Mouse (Mus musculus): ENCODE data around the gene Cygb. TPM values are rescaled to one million over a fixed set of nuclear protein-coding genes. Genes with fewer than 3 reads are reported as not detected.

Cygb gene
- total RNA-seq (2017), result 0.49 and 0.58 TPM in 2 replicates

DNA sequence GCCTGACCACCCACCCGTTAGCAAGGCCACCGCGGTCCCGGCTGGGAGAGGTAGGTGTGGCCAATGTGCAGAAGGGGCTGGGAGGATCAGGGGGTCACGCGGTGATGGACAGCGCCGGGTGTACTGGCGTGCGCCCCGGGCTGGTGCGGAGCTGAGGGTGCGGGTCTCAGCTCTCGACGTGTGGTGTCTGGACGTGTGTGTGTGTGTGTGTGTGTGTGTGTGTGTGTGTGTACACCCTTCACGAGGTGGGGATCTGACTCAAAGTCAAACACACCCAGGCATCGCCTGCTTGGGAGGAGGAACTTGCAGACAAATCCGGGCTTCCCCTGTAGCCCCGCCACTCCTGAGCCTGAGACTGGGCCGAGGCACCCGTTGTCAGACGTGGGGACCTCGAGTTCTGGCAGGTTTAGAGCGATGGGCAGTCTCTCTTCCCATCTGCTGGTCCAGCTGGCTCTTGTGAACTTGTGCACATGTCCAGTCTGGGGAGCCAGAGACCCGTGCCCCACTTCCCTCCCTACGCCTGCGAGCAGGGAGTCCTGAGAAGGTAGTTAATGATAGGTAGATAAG is at the start of gene Cygb:
Gene Cygb, minus strand, starts transcription at position 59 of the 567 bp plus-strand sequence.
- no peak for ATAC-seq (ENCODE audit: extremely low read depth, insufficient number of reproducible peaks, low FRiP score, poor library complexity, severe bottlenecking)

DNA sequence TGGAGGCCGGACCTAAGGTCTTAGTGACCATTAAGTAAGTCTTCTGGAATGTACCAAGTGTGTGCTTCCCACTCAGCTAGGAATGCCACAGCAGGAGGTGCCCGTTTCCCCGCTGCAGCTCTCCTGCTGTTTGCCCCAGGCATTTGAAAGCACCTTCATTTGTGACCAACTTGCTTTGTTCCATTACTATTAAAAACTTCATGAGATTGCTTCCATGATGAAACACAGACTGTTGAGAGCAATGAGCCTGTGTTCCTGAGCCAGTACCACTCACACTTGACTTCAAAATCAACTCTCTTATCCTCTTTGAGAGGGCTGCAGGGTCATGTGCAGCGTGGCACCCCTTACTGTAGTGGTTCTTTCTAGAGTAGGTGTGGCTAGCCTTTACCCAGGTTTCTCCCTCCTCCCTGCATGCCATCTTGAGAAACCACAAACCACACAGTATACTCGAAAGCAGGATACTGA is 47.3 kb upstream of the Cygb start:
- ATAC-seq (ENCODE audit: extremely low read depth, insufficient number of reproducible peaks, low FRiP score, poor library complexity, severe bottlenecking), result no peak

DNA sequence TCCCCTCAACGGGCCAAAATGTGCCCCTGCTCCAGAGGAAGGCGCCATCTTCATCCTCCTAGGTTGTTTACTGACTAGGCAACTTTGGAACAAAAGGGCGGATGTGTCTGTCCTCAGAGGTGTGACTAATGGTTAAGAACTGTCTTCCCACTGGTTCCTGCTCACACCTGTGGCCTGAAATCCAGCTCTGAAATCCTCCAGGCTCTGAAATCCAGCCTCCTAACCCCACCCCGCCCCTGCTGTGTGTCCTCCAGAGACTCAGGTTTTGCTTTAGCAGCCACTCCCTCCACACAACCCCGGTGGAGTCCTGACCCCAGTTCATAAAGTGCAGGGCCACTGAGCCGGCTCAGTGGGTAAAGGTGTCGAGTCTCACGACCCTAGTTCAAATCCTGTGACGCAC is 43.4 kb upstream of the Cygb start:
- ATAC-seq (ENCODE audit: extremely low read depth, insufficient number of reproducible peaks, low FRiP score, poor library complexity, severe bottlenecking), result no peak

DNA sequence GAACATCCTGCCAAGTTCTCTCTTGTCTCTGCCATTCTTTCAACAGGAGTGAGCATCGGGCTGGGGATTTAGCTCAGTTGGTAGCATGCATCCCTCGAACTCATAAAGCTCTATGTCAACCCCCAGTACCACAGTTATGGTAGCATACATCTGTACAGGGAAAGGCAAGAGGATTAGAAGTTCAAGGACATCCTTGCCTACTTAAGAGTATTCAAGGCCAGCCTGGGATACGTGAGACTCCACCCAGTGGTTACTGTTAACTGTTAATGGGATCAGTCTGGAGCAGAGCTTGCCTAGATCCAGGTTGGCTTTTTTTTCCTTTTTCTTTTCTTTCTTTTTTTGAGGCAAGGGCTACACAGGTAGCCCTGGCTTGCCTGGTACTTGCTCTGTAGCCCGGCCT is 42.3 kb upstream of the Cygb start:
- no peak for ATAC-seq (ENCODE audit: extremely low read depth, insufficient number of reproducible peaks, low FRiP score, poor library complexity, severe bottlenecking)

DNA sequence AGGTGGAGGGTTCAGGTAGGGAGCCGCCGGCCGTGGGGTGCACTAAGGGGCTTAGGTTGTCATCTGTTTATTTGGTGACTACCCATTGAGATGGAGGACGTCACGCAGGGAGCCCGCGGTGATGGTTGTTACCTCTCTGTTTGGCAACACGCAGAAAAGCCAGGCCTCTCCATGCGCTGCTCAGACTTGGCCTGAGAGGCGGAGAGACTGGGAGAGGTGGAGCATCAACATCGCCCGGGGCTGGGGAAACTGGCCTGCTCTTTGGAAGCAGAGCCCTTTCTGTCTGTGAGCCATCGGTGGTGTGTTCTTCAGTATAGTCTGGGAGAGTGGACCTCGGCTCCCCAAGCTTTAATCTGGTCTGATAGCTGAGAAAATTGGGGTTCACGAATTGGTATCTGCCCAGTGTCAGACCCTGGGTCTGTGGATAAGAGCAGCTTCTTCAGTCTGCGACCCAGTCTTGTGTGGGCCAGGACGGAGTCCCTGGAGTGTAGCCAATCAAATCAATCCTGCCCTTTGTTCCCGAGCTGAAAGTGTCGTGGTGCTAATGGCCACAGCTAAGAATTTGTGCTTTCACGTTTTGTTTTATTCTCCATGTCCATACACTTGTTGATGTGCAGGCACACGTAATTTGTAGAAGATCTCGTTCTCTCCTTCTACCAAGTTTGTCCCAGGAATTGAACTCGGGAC is 41.2 kb upstream of the Cygb start:
- no peak for ATAC-seq (ENCODE audit: extremely low read depth, insufficient number of reproducible peaks, low FRiP score, poor library complexity, severe bottlenecking)

DNA sequence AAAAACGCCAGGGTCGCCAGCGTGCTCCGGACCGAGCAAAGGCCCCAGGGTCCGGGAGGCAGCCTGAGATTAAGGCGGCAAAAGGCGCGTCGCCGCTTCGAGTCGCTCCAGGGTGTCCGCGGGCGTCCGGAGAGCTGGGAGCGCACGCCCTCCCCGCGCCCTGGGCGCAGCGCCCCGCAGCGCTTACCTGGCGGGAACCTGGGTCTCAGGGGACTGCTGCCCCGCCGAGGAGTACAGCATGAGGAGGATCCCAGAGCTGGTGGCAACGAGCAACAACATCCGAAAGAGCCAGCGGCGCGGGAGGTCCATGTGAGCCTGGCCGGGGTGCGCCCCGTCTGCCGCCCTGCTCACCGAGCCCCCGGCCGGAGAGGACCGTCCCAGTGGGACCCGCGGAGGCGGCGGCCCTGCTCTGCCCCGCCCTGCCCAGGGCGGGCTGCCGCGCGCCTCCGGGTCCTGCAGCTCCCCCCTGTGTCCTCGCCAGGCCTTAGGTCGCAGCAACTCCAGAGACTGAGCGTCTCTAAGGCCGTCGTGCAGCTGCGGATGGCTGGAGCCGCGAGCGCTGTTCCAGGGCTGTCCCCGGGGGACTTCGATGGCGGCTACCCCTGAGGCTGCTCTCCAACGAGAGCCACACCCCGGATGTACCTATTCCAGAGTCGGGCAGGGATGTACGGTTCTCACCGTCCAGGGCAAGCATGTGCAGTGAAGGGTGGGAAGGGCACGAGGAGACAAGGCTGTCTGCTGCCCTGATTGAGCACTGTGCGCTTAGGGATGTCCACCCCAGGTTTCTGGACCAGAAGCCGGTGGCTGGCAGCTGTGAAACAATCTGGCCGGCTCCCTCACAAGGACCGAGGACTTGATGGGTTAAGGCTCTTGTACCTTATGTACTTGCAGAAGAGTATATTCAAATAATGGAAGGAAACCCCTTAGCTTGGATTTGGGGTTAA is 40.4 kb upstream of the Cygb start:
- ATAC-seq (ENCODE audit: extremely low read depth, insufficient number of reproducible peaks, low FRiP score, poor library complexity, severe bottlenecking), result no peak

DNA sequence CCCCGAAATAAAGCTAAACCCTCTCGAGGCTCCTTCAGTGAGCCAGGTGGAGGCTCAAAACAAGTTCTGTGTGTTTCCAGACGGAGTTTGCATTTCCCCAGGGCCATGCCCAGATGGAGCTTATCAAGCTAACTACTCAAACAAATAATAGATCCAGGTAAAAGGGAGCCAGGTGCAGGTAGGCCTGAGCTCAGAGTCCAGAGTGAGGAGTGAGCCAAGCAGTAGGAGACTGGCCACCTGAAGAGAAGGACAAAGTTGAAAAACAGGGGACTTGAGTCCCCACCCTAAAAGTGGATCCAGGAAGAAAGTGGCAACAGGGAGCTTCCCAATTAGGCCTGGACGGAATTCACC is 39.8 kb upstream of the Cygb start:
- ATAC-seq (ENCODE audit: extremely low read depth, insufficient number of reproducible peaks, low FRiP score, poor library complexity, severe bottlenecking), result no peak

DNA sequence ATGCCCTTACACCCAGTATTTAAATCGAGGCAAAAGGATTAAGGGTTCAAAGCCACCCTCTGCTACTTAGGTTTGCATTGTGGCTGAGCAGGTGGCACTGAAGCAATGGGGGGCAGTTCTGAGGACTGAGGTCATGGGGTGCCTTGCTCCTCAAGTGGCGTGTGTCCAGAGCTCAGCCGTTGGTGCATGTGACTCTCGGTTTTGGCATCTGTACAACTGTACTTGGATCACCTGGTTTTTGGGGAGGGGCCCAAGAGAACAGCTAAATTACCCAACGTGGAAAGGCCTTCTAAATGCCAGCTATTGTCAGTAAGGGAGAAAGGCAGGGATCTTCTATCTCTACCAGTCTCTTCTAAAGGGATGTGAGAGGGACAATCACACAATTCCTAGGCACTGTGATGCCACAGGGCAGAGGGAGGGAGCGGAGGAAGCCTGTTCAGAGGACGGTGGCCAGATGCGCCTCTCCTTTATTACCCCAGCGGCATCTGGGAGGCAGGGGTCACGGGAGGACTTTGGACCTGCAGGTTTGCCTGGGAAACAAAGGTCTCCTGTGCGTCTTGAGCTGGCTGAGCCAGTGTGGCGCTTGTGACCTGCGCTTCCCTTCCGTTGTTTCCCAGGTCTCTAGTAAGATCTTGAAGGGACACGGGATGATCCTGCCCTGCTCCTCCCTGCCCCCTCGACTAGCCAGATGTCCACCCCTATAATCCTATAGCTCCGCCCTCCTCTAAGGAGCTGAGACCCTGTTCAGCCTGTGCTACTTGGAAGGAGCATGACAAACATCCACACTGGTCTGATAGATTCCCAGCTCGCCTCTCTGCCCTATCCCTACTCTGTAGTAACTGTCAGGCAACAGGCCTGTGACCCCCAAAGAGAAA is 36.8 kb upstream of the Cygb start:
- no peak for ATAC-seq (ENCODE audit: extremely low read depth, insufficient number of reproducible peaks, low FRiP score, poor library complexity, severe bottlenecking)

DNA sequence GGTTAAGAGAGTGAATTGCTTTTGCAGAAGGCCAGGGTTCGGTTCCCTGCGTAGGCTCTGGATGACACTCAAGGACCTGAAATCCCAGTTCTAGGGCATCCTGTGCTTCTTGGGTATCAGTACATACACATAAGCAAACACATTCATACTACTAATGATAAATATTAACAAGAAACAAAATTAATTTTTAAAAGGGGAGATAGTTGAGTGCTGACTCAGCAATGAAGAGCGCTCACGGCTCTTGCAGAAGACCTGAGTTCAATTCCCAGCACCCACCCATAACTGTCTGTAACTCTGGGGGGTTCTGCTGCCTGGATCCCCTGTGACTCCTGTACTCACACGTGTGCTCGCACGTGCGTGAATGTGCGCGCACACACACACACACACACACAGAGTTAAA is 35.5 kb upstream of the Cygb start:
- ATAC-seq (ENCODE audit: extremely low read depth, insufficient number of reproducible peaks, low FRiP score, poor library complexity, severe bottlenecking), result no peak

DNA sequence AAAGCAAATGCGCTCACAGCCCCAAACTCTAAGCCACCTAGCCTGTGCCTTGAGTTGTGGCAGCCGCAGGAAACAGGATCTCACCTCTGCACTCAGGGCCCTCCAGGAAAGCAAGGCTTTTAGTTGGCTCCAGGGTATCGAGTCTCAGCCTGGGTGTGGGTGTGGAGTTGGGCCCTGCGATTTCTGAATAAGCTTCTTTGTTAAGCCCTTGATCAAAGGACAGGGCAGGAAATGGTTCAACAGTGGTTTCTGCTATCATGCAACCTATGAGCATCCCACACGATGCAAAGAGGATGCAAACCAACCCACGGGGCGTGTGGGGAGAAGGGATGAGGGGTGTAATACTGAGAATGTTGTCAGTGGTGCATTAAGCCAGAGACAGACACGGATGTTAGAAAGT is 33.8 kb upstream of the Cygb start:
- no peak for ATAC-seq (ENCODE audit: extremely low read depth, insufficient number of reproducible peaks, low FRiP score, poor library complexity, severe bottlenecking)

DNA sequence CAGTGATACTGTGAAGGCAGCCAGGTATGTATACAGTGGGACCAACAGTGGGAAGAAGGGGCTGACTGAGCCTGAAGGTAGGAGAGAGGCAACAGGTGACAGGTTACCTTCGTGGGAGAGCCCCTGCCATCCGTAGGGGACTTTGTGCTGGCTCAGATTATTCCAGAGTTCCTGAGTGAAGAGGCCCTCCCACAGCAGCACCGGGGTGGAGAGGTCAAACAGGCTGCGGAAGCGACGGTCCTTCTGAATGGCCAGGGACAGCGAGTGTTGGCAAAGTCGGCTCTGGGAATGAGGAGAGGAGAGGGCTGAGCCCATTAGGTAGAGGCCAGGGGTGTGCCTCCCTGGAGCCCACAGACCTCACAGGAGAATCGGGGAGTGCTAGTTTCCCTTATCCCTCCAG is 31.6 kb upstream of the Cygb start:
- no peak for ATAC-seq (ENCODE audit: extremely low read depth, insufficient number of reproducible peaks, low FRiP score, poor library complexity, severe bottlenecking)

DNA sequence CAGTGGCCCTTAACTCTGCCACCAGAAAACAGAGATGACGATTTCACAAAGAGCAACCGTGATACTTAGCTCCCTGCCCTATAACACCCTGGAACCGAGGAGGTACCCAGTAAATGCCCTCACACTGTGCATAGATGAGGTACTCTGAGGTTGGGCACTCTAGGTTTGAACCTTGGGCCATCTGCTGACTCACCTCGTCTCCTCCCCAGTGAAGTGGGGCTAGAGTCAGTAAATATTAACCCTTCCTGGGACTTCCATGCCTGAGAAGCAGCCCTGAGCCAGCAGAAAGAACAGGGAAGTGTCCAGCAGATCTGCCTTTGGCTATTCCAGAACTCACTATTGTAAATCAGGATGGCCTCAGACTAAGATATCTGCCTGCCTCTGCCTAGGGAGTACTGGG is 29.7 kb upstream of the Cygb start:
- no peak for ATAC-seq (ENCODE audit: extremely low read depth, insufficient number of reproducible peaks, low FRiP score, poor library complexity, severe bottlenecking)

DNA sequence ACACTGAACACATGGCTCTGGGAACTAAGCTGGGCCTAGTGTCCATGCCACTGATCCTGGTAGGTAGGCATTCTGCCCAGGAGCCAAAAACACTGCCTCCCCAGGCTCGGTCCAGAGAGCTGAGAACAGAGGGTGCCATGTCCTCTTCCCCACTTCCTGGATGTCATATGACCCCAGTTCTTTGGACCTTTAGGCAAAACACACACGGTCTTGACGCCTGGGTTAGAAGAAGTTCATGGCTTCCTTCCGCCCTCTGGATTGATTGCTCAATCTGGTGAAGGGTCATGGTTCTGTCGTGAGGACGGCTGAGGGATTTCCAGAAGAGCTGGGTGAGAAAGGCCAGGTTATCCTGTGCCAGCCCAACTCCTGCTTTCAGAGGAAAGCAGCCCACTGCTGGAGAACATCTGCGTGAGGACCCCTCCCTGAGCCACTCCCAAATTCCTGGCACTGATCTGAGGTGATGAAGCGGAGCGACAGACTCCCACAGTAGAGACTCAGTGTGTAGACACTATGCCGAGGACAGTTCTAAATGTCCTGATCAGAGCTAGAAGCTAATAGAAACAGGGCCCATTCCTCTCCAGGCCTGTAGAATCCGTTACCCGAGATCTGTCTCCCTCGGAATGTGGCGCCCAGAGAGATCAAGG is 28.5 kb upstream of the Cygb start:
- no peak for ATAC-seq (ENCODE audit: extremely low read depth, insufficient number of reproducible peaks, low FRiP score, poor library complexity, severe bottlenecking)

DNA sequence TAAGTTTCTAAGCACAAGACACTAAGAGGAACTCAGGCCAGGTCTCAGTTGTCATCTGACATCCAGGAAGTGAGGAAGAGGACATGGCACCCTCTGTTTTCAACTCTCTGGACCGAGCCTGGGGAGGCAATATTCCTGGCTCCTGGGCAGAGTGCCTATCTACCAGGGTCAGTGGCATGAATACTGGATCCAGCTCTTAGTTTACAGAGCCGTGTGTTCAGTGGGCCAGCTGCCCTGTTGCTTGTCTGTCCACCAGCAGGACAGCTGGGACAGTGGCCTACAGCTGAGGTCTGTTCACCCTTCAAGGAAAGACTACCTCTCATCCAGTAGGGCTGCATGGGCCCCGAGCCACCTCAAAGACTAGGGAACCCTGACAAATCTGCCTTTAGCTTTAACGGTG is 27.0 kb upstream of the Cygb start:
- ATAC-seq (ENCODE audit: extremely low read depth, insufficient number of reproducible peaks, low FRiP score, poor library complexity, severe bottlenecking), result no peak

DNA sequence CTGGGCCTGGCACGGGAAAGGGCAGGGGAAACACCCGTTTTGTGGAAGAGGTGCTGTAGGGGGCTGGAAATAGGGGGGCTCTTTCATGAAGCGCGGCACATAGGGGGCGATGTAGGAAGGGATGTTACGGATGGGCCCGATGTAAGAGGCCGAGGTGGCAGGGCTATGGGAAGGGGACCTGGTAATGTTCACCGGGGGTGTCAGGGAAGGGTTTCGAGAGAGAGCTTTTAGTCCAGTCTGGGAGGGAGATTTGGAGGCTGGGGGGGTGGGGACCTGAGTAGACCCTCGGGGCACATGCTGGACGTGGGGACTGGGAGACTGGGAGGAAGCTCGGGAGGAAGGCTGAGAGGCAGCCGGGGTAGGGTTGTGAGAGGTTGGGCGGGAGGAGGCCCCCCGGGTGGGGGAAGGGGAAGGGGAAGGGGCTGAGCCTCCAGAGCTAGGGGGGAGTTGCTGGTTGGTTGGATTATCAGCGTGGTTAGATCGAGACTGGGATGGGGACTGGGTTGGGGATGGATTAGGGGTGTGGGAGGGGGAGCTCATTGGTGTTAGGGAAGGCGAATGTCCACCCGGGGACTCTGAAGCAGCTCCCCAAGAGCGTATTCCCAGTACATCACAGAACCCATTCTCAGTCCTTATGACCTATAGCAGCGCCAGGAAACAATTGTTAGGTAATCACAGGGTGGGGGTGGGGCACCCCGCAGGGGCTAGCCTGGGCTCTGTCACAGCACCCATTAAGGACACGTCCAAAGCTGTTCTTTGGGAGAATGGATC is 26.4 kb upstream of the Cygb start:
- ATAC-seq (ENCODE audit: extremely low read depth, insufficient number of reproducible peaks, low FRiP score, poor library complexity, severe bottlenecking), result no peak

DNA sequence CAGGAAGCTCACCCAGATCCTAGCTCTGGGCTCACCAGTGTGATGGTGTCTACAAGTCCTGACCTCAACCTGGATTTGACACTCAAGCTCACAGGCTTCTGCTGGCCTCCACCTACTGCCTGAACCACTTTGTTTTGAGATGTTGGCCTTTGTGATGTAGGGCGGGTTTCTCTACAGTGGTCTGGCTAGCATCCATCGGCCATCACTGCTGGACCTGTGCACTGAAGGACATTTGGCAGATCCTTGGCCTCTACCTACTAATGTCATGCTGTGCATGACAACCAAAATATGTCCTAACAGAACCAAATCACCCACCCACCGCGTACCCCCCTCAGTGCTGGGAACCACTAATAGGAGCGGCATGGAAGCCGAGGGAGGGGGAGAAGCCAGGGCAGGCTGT is 25.0 kb upstream of the Cygb start:
- ATAC-seq (ENCODE audit: extremely low read depth, insufficient number of reproducible peaks, low FRiP score, poor library complexity, severe bottlenecking), result no peak

DNA sequence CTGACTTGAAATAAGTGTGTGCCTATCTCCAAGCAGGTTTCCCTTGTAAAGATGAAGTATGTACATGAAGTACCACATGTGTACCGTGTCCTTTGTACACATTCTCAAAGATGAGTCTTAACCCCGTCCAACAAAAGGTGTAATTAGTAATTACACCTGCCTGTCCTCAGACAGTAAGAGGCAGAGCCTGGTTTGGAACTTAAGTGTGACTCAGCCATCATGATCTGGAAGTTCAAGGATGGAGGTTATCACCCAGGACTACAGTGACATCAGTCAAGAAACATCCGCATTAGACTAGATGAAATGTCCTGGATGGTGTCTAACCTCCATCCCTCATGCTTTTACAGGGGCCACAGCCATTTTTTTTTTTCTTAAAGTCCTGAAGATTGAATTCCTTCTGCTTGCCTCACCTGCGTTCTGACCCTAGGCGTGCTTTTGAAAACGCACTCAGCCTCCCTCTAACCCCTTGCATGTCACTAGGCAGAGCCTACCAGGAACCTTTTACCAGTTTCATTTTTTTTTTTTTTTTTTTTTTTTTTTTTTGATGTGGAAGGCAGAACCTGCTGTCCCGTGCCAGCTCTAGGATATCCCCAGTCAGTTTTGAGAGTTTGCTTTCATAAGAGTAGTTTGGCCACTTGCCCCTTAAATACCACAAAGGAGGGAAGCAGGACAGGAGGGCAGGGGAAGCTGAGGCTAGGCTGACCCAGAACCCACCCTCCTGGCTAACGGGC is 23.8 kb upstream of the Cygb start:
- no peak for ATAC-seq (ENCODE audit: extremely low read depth, insufficient number of reproducible peaks, low FRiP score, poor library complexity, severe bottlenecking)

All from neutrophil, adult 5-6 weeks (primary cell).